Mouse (Mus musculus) stomach, postnatal 0 days (tissue): ENCODE measurements at regions not wholly inside any gene's neighbourhood (a gene's known extent, or its start where the extent isn't known, plus 50 kb on each side); places are given as distances from the start of the nearest gene placed in this dataset.

Source experiments
- CTCF ChIP-seq: IDR thresholded peaks from 2 replicates; pipeline ENCODE4 v1.5.1; 2016; ENCODE audit warnings: antibody characterized with exemption, low read depth, mild to moderate bottlenecking, moderate library complexity
- EP300 ChIP-seq: optimal IDR thresholded peaks from 2 replicates; pipeline ENCODE3; 2016; ENCODE audit warnings: antibody characterized with exemption

DNA sequence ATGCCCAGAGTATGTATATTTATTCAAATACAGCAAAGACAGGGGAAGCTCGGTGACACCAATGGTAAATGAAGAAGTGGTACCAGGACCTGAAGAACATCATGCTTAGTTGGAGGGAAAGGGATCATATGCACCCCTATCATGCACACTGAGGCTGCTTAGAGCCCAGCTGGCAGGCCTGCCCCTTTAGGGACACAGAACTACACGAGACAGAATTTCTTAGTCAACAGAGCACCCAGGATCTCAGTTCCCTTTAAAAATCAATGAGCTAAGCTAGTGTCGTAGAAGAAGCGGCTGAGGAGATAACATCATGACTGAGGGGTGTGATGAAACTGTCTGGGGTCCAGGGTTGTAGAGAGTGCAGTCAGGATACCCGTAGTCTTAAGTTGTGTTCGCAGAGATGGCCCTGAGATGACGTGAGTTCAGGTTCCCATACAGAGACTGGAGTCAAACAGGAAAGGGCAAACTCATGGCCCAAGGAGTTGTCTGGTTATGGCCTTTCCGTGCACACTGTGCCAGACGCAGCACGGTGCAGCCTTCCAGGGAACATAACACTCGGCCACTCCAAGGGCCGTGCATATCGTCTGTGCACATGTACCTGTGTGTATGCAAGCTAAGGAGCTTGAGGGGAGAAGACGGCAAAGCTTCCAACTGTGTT is 100.0 kb downstream of the Tomm20 start:
- no peak for TF ChIP-seq CTCF
- no peak for TF ChIP-seq EP300
